Mouse (Mus musculus) forebrain, embryonic 14.5 days (tissue): ENCODE measurements at regions not wholly inside any gene's neighbourhood (a gene's known extent, or its start where the extent isn't known, plus 50 kb on each side); places are given as distances from the start of the nearest gene placed in this dataset.
A peak's percentile ranks its signal among the peaks of the same experiment; 100 is the strongest.

ENCODE experiments used
- ATAC-seq: fragments of 200-750 bp; cut with Nextera tagmentation; 2 replicates; pipeline ENCODE4 v1.8.0; 2017; ENCODE audit warnings: mild to moderate bottlenecking, moderate library complexity
- DNase-seq: peaks from one replicate; pipeline ENCODE4 v3.0.0-alpha.2; 2015; ENCODE audit warnings: low spot score
- H3K27ac ChIP-seq: fragments of 300-500 bp; sonication (generic); 2 replicates; pipeline ENCODE4 v1.5.1; 2014; ENCODE audit warnings: low read depth, mild to moderate bottlenecking, control low read depth, low read length, moderate library complexity
- H3K27me3 ChIP-seq: fragments of 300-500 bp; sonication (generic); replicated peaks from 2 replicates; pipeline ENCODE4 v1.6.1; 2014; ENCODE audit warnings: low read length, control low read depth, mixed read lengths; ENCODE audit not compliant: control insufficient read depth, insufficient read depth
- H3K36me3 ChIP-seq: fragments of 300-500 bp; sonication (generic); 2 replicates; pipeline ENCODE4 v1.6.1; 2014; ENCODE audit warnings: low read length, control low read depth; ENCODE audit not compliant: control insufficient read depth, insufficient read depth
- H3K4me1 ChIP-seq: fragments of 300-500 bp; sonication (generic); 2 replicates; pipeline ENCODE4 v1.6.1; 2014; ENCODE audit warnings: antibody characterized with exemption, low read length, control low read depth; ENCODE audit not compliant: control insufficient read depth, insufficient read depth
- H3K4me2 ChIP-seq: fragments of 300-500 bp; sonication (generic); 2 replicates; pipeline ENCODE4 v1.6.1; 2014; ENCODE audit warnings: mild to moderate bottlenecking, control low read depth, low read length
- H3K4me3 ChIP-seq: fragments of 300-500 bp; sonication (generic); 2 replicates; pipeline ENCODE4 v1.5.1; 2014; ENCODE audit warnings: low read depth, low read length, control low read depth
- H3K9ac ChIP-seq: fragments of 300-500 bp; sonication (generic); 2 replicates; pipeline ENCODE4 v1.6.1; 2014; ENCODE audit warnings: mild to moderate bottlenecking, low read length, control low read depth, moderate library complexity
- H3K9me3 ChIP-seq: fragments of 300-500 bp; sonication (generic); replicated peaks from 2 replicates; pipeline ENCODE4 v1.6.1; 2016; ENCODE audit warnings: low read length, control low read depth, mixed read lengths; ENCODE audit not compliant: control insufficient read depth
- WGBS: fragments of 180-500 bp; shearing (Covaris S2); extraction: QIAGEN DNeasy Blood & Tissue Kit; methylation state at CpG from one replicate; pipeline ENCODE4 v1.1.7; 2014; 5-methylcytosine and 5-hydroxymethylcytosine counted together

DNA sequence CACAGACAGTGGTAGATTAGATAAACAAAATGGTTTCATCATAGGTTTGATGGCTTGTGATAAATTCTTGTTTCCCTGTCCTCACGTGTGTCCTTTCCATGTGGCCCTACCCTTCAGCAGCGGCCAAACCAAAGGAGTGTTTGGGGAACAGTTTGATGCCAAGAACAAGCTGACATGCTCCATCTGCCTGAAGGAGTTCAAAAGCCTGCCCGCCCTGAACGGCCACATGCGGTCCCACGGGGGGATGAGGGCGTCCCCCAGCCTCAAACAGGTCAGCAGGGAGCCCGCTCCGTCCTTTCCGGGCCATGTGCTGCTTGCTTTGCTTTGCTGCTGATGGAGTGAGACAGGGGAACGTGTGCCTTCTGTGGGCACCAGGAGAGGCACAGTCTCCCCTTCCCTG, 51.0 kb upstream of the Mrps10 start:
- ATAC-seq, result no peak
- no peak overlapping the region for H3K9ac ChIP-seq
- DNase-seq, result no peak
- H3K4me2 ChIP-seq, result no peak overlapping the region
- no peaks in the 10 kb centered on the region for H3K9me3 ChIP-seq
- no peaks in the 10 kb centered on the region for H3K27me3 ChIP-seq
- no peaks in the 10 kb centered on the region for H3K4me1 ChIP-seq
- H3K4me3 ChIP-seq, result no peak overlapping the region
- H3K27ac ChIP-seq, result no peak overlapping the region
- peaks cover 29% of the 10 kb centered on the region for H3K36me3 ChIP-seq
- WGBS, result 88% methylated on average over 11 of the region's 11 CpGs

- WGBS, result 95% methylated on average over 7 of the region's 7 CpGs
- no peak overlapping the region for H3K9ac ChIP-seq
- no peaks in the 10 kb centered on the region for H3K9me3 ChIP-seq
- H3K36me3 ChIP-seq, result peaks cover 27% of the 10 kb centered on the region
- no peak overlapping the region for H3K4me3 ChIP-seq
- H3K27me3 ChIP-seq, result no peaks in the 10 kb centered on the region
- DNase-seq (no peak), ATAC-seq (no peak)
- H3K27ac ChIP-seq, result no peak overlapping the region
- no peak overlapping the region for H3K4me2 ChIP-seq
- no peaks in the 10 kb centered on the region for H3K4me1 ChIP-seq
Observed at GRCm38 (mm10) chr17:47313162-47313561, 55.5 kb upstream of the Mrps10 start.

- DNase-seq (no peak), ATAC-seq (no peak)
- Histone ChIP-seq H3K4me3 (no peak overlapping the region), H3K9me3 (no peaks in the 10 kb centered on the region), H3K4me1 (no peaks in the 10 kb centered on the region), H3K4me2 (no peak overlapping the region), H3K9ac (no peak overlapping the region), H3K27me3 (no peaks in the 10 kb centered on the region), H3K36me3 (peaks cover 20% of the 10 kb centered on the region), H3K27ac (no peak overlapping the region)
- 90% methylated on average over 5 of the region's 5 CpGs for WGBS
Observed at GRCm38 (mm10) chr17:47311272-47311671, 57.4 kb upstream of the Mrps10 start.

GRCm38 (mm10) chr17:47306027-47306761, 62.5 kb upstream of the Mrps10 start:
- ATAC-seq (peak; percentile 50; the same call in 1 of the 2 replicates), DNase-seq (no peak)
- H3K4me2 ChIP-seq, result no peak overlapping the region
- H3K9me3 ChIP-seq, result no peaks in the 10 kb centered on the region
- no peak overlapping the region for H3K4me3 ChIP-seq
- H3K27ac ChIP-seq, result no peak overlapping the region
- no peaks in the 10 kb centered on the region for H3K27me3 ChIP-seq
- H3K4me1 ChIP-seq, result no peaks in the 10 kb centered on the region
- WGBS, result 43% methylated on average over 13 of the region's 13 CpGs
- no peak overlapping the region for H3K9ac ChIP-seq
- H3K36me3 ChIP-seq, result no peaks in the 10 kb centered on the region

DNA sequence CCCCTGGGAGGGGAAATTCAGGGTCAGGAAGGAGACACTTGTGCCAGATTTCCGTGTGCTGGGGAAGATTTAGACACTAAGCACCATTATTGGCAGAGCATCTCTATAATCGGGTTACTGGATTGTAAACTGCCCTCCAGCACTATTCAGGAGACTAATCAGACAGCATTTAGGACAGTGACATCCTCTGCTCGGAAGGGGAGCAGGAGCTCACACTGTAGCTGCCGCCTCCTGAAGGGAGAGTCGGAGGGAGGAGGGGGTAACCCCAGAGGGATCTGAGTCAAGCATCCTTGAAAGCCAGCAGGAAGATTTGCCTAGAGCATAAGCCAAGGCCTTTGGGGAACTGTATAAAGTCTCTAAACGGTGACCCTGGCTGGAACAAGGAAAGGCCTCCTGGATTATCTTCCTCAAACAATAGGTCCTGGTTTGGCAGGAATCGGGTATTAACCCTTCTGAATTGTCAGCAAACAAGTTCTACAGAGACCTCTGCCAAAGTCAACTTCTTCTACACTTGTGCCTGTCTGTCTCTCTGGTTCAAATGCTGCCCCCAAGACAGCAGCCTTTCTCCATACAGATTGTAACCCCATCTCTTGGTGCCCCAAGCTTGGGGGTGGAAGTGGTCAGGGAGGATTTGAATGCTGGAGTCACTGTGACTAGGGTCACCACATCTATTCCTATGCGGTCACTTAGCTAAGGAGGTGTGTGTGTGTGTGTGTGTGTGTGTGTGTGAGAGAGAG, 64.1 kb upstream of the Mrps10 start:
- Histone ChIP-seq H3K9ac (no peak overlapping the region), H3K4me2 (no peak overlapping the region), H3K4me1 (no peaks in the 10 kb centered on the region), H3K9me3 (no peaks in the 10 kb centered on the region), H3K36me3 (no peaks in the 10 kb centered on the region), H3K27me3 (no peaks in the 10 kb centered on the region), H3K27ac (no peak overlapping the region), H3K4me3 (no peak overlapping the region)
- no peak for ATAC-seq
- 45% methylated on average over 8 of the region's 8 CpGs for WGBS
- DNase-seq, result no peak

GRCm38 (mm10) chr17:47303600-47303999, 65.1 kb upstream of the Mrps10 start:
- Histone ChIP-seq H3K9ac (no peak overlapping the region), H3K9me3 (no peaks in the 10 kb centered on the region), H3K4me1 (no peaks in the 10 kb centered on the region), H3K36me3 (no peaks in the 10 kb centered on the region), H3K27ac (no peak overlapping the region), H3K4me3 (no peak overlapping the region), H3K27me3 (no peaks in the 10 kb centered on the region), H3K4me2 (no peak overlapping the region)
- DNase-seq, result no peak
- no peak for ATAC-seq
- WGBS, result 91% methylated on average over 3 of the region's 3 CpGs

DNA sequence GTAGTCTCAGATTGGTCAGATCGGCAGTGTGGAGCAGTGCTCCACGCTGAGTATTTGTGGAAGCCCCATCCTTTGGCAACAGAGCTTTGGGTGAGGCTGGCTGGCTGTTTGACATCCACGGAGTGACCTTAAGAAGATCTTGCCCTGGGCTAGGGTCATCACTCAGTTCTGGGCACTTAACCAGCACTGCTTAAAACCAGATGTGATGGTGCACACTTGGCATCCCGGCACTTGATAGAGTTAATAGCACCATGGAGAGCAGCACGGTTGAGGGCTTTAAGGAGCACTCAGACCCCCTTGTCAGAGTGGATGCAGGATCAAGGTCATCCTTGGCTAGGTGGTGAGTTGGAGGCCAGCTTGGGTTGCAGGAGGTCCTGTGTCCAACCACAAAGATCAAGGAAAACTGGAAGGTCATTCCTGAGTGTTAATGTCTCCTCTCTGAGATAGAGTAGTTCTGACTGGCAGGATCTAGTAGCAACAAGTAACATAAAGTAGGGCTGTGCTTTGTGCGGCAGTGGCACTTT, 70.2 kb upstream of the Mrps10 start:
- no peak for ATAC-seq
- Histone ChIP-seq H3K27me3 (no peaks in the 10 kb centered on the region), H3K4me3 (no peak overlapping the region), H3K36me3 (no peaks in the 10 kb centered on the region), H3K27ac (no peak overlapping the region), H3K4me1 (peaks cover 6% of the 10 kb centered on the region; the same call in 1 of the 2 replicates), H3K4me2 (no peak overlapping the region), H3K9me3 (no peaks in the 10 kb centered on the region), H3K9ac (no peak overlapping the region)
- DNase-seq, result no peak
- WGBS, result 94% methylated on average over 6 of the region's 6 CpGs

DNA sequence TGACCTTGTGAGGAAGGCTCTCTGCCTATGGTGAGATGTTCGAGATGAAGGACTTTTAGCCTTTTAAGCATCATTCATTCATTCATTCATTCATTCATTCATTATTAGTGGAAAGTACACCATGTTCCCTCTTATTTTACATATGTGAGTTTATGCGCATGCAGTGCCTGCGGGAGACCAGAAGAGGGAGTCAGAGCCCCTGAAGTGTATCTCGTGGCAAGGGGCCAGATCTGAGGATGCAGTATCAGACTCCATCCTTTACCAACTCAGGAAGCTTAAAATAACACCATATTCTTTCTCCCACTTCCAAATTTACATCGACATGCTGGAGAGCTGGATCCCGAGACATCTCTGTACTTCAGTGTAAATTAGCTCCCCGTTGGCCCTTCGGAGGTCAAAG, 70.7 kb upstream of the Mrps10 start:
- no peak for DNase-seq
- Histone ChIP-seq H3K36me3 (no peaks in the 10 kb centered on the region), H3K4me2 (no peak overlapping the region), H3K4me3 (no peak overlapping the region), H3K9me3 (no peaks in the 10 kb centered on the region), H3K27me3 (no peaks in the 10 kb centered on the region), H3K27ac (no peak overlapping the region), H3K4me1 (peaks cover 6% of the 10 kb centered on the region; the same call in 1 of the 2 replicates), H3K9ac (no peak overlapping the region)
- WGBS, result 90% methylated on average over 8 of the region's 8 CpGs
- no peak for ATAC-seq
